Mouse (Mus musculus) right cerebral cortex, adult 2 months (tissue): Measurements from ENCODE around the gene Rrn3.
"Not testable (repeated sequence)": the region's sequence is repeated elsewhere in the genome, so short reads cannot be mapped to it uniquely, and the experiment has no call there.

Source experiments
- DNase-seq, 2 experiments: peaks; one replicate each; pipeline ENCODE4 v3.0.0; 2021 to 2022; ENCODE audit warnings: low spot score in 2 of 2

Rrn3 gene

GRCm38 (mm10) chr16:13785932-13786331 lies 5.4 kb downstream of the Rrn3 start:
- no peak for DNase-seq

GRCm38 (mm10) chr16:13793441-13793840 lies 12.9 kb downstream of the Rrn3 start:
- not testable (repeated sequence) for DNase-seq

GRCm38 (mm10) chr16:13796746-13797175 lies 16.3 kb downstream of the Rrn3 start:
- DNase-seq, result no peak

GRCm38 (mm10) chr16:13801231-13801630 lies 20.7 kb downstream of the Rrn3 start:
- no peak for DNase-seq

GRCm38 (mm10) chr16:13804666-13805065 lies 24.2 kb downstream of the Rrn3 start:
- DNase-seq, result peak; percentile 26 to 38

- DNase-seq, result no peak
These were observed 27.1 kb downstream of the Rrn3 start for GRCm38 (mm10) chr16:13807616-13808015.

- no peak for DNase-seq
These were observed 27.9 kb downstream of the Rrn3 start for GRCm38 (mm10) chr16:13808410-13808809.

- no peak for DNase-seq
These were observed 31.6 kb downstream of the Rrn3 start for GRCm38 (mm10) chr16:13812152-13812551.

GRCm38 (mm10) chr16:13813200-13813599 lies 32.7 kb downstream of the Rrn3 start:
- DNase-seq, result no peak

- DNase-seq, result peak; percentile 95 to 96
These were observed 38.3 kb downstream of the Rrn3 start, which contains the start of gene Ntan1 for GRCm38 (mm10) chr16:13818560-13819393. Gene Ntan1 (plus strand): TSS chr16:13818845.

GRCm38 (mm10) chr16:13819394-13819743 lies 38.9 kb downstream of the Rrn3 start:
- DNase-seq, result no peak

- peak; percentile 17 to 22 for DNase-seq
These were observed 39.4 kb downstream of the Rrn3 start for GRCm38 (mm10) chr16:13819806-13820500.

GRCm38 (mm10) chr16:13820771-13821170 lies 40.3 kb downstream of the Rrn3 start:
- DNase-seq, result no peak

- no peak for DNase-seq
These were observed 45.4 kb downstream of the Rrn3 start for GRCm38 (mm10) chr16:13825781-13826490.

- DNase-seq, result no peak
These were observed 46.0 kb downstream of the Rrn3 start for GRCm38 (mm10) chr16:13826511-13826910.

GRCm38 (mm10) chr16:13830444-13830843 lies 49.9 kb downstream of the Rrn3 start:
- DNase-seq, result no peak

GRCm38 (mm10) chr16:13831606-13832005 lies 51.1 kb downstream of the Rrn3 start:
- no peak for DNase-seq

GRCm38 (mm10) chr16:13834382-13834781 lies 53.9 kb downstream of the Rrn3 start:
- no peak for DNase-seq

- no peak for DNase-seq
These were observed 59.5 kb downstream of the Rrn3 start for GRCm38 (mm10) chr16:13840056-13840455.

- no peak for DNase-seq
These were observed 60.4 kb downstream of the Rrn3 start for GRCm38 (mm10) chr16:13840956-13841355.

GRCm38 (mm10) chr16:13845031-13845430 lies 64.5 kb downstream of the Rrn3 start:
- DNase-seq, result no peak

GRCm38 (mm10) chr16:13846675-13847074 lies 66.2 kb downstream of the Rrn3 start:
- DNase-seq, result no peak
